Mouse (Mus musculus) liver, embryonic 14.5 days (tissue): ENCODE data around the gene Prex1.

Experiments used
- CTCF ChIP-seq: IDR thresholded peaks from 2 replicates; pipeline ENCODE4 v1.5.1; 2016; ENCODE audit warnings: antibody characterized with exemption, low read depth, control low read depth
- EP300 ChIP-seq: IDR thresholded peaks from 2 replicates; pipeline ENCODE4 v1.6.1; 2016; ENCODE audit warnings: antibody characterized with exemption, low read depth

DNA sequence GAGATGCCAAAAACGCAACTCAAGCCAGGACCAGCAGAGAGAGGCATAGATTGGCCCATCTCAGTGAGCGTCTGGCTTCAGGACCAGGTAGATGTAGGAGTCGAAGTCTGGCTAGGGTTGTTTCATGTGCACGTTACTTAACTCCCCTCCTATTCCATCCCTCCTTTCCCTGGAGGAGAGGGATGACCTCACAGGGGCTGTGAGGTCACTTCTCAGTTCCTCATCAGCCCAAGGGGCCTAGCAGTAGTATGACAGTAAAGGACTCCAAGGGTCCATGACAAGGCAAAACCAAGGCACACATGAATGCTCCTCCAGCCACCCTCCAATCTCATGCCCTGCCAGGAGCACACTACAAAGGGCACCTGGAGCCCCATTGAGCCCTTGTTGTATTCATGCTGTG is 18.5 kb upstream of the Prex1 start:
- no peak for TF ChIP-seq CTCF
- no peak for TF ChIP-seq EP300
